Mouse (Mus musculus) heart, postnatal 14 days (tissue): ENCODE data around the gene Flywch2. TPM values are rescaled to one million over a fixed set of nuclear protein-coding genes. Genes with fewer than 3 reads are reported as not detected.
A peak's percentile ranks its signal among the peaks of the same experiment; 100 is the strongest.

ENCODE experiments used
- DNase-seq, 2 experiments: peaks; one replicate each; pipeline ENCODE4 v3.0.0; 2021 to 2022
- intact Hi-C: fragments of 180-260 bp; cut with DNase I; formaldehyde crosslinking; loops from one replicate; pipeline ENCODE4 v1.15.1; 2025
- total RNA-seq, 2 experiments: library from RNA; stranded (reverse); gene quantifications; 2 replicates each; pipeline ENCODE4 v1.2.3; 2021

Flywch2 gene
- total RNA-seq, 2 experiments from 2014 or later: 1.6 TPM

GRCm38 (mm10) chr17:23758801-23759200, 27.1 kb downstream of the Flywch2 start:
- intact Hi-C loops: no loop called here
- DNase-seq: no peak

GRCm38 (mm10) chr17:23757581-23757980, 28.3 kb downstream of the Flywch2 start:
- intact Hi-C loops: no loop called here
- no peak for DNase-seq

DNA sequence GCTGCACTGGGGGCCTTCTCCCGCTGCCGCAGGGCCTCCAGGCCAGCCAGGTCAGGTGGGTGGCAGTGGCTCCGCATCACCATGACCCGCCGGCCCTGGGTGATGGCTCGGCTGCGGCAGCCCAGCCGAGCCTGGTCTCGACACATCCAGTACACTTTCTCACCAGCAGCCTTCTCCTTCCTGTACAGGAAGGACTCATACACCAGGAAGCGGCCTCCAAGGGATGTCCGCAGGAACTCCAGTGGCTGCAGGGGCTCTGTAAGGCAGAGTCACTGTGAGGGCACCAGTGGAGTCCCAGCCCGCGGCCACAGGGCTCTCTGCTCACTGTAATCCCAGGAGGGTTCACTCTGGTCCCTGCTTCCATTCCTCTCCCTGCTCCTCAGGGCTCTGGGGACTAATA, 30.2 kb downstream of the Flywch2 start:
- peak in 1 of 2 experiments; percentile 28 for DNase-seq
- intact Hi-C loops: no loop called here

GRCm38 (mm10) chr17:23749400-23750191, 36.3 kb downstream of the Flywch2 start:
- no peak for DNase-seq
- intact Hi-C loops: loop anchor here (2.0 to 5.0 kb wide), 4 partner anchors 21 to 211 kb away; partner anchors contain the start of genes Flywch1 and Flywch2

- peak; percentile 70 to 85 for DNase-seq
- intact Hi-C loops: loop anchor here (2.0 to 5.0 kb wide), 3 partner anchors 38 to 212 kb away; partner anchors contain the start of gene Flywch2
Measured at GRCm38 (mm10) chr17:23748631-23749391, 37.1 kb downstream of the Flywch2 start.

- intact Hi-C loops: loop anchor here (2.0 to 5.0 kb wide), 3 partner anchors 39 to 213 kb away; partner anchors contain the start of gene Flywch2
- DNase-seq: no peak
Measured at GRCm38 (mm10) chr17:23748026-23748425, 37.9 kb downstream of the Flywch2 start.

GRCm38 (mm10) chr17:23747471-23747870, 38.4 kb downstream of the Flywch2 start:
- intact Hi-C loops: loop anchor here (5.0 kb wide), 2 partner anchors 40 to 105 kb away; partner anchors contain the start of gene Flywch2
- DNase-seq: no peak

DNA sequence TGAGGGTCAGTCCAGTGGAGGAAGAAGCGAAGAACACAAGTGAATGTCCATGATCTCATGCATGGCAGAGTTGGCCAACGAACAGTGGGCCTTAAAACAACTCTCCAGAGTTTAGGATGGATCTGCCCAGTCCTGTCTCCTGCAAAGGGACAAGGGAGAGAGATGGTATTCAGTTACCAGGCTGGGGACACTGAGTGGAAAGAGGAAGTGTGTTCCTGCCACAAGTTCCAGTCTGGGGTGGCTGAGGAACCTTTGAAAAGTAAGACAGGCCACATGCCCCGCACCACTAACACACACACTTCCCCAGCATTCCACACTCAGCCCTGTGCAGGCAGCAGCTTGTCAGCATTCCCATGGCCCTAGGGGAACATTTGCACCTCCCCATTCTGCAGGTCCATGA, 39.1 kb downstream of the Flywch2 start:
- DNase-seq: no peak
- intact Hi-C loops: loop anchor here (5.0 kb wide), 2 partner anchors 41 to 106 kb away; partner anchors contain the start of gene Flywch2

GRCm38 (mm10) chr17:23746311-23746710, 39.6 kb downstream of the Flywch2 start:
- DNase-seq: no peak
- intact Hi-C loops: loop anchor here (5.0 kb wide), 2 partner anchors 41 to 106 kb away; partner anchors contain the start of gene Flywch2

GRCm38 (mm10) chr17:23745301-23746251, 40.3 kb downstream of the Flywch2 start, which contains the start of gene Kremen2:
Gene Kremen2, minus strand, starts transcription at chr17:23745833.
- intact Hi-C loops: loop anchor here (5.0 kb wide), 2 partner anchors 42 to 107 kb away; partner anchors contain the start of gene Flywch2
- no peak for DNase-seq

GRCm38 (mm10) chr17:23744651-23745050, 41.2 kb downstream of the Flywch2 start:
- intact Hi-C loops: loop anchor here (5.0 kb wide), 2 partner anchors 43 to 108 kb away; partner anchors contain the start of gene Flywch2
- DNase-seq: no peak

- intact Hi-C loops: no loop called here
- no peak for DNase-seq
Measured at GRCm38 (mm10) chr17:23744076-23744475, 41.8 kb downstream of the Flywch2 start.

- DNase-seq: no peak
- intact Hi-C loops: no loop called here
Measured at GRCm38 (mm10) chr17:23742941-23743340, 42.9 kb downstream of the Flywch2 start.

DNA sequence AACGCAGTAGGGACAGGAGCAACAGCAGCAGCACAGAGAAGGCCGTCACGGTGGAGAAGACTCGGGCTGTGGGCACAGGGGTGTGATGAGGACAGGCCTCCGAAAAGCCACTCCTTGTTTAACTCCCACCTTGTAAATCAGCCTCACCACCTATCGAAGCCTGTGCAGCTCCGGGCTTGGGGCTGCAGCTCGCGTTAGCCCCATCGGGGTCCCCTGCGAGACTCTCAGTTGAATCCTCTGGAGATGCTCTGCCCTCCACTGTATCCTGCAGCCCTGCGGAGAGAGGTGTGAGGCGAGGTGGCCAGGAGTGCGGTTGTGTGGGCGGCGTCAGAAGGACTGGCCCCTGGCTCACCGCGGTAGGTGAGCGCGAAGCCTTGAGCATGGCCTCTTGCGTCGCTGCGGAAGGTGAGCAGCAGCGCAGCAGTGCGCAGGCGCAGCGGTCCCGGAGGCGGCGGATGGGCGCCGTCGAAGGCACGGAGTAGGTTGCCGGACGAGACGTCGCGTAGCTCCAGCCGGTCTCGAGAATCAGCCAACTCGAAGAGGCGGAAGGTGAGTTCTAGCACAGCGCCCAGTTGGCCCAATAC, 43.6 kb downstream of the Flywch2 start:
- peak; percentile 42 to 45 for DNase-seq
- intact Hi-C loops: no loop called here

- no peak for DNase-seq
- intact Hi-C loops: no loop called here
Measured at GRCm38 (mm10) chr17:23741359-23742209, 44.3 kb downstream of the Flywch2 start.

GRCm38 (mm10) chr17:23740598-23741021, 45.3 kb downstream of the Flywch2 start, which contains the start of gene Paqr4:
Gene Paqr4, minus strand, starts transcription at chr17:23740867.
- DNase-seq: peak in 1 of 2 experiments; percentile 20
- intact Hi-C loops: no loop called here

- peak; percentile 89 to 92 for DNase-seq
- intact Hi-C loops: no loop called here
Measured at GRCm38 (mm10) chr17:23740136-23740584, 45.7 kb downstream of the Flywch2 start.
